Mouse (Mus musculus): ENCODE data around the gene Chd8. TPM values are rescaled to one million over a fixed set of nuclear protein-coding genes. Genes with fewer than 3 reads are reported as not detected.
A peak's percentile ranks its signal among the peaks of the same experiment; 100 is the strongest.

Chd8 gene
- polyA plus RNA-seq, 1 experiment: 53.5 TPM

GRCm38 (mm10) chr14:52225972-52226371 lies 31.6 kb downstream of the Chd8 start:
- TF ChIP-seq CTCF (IDR thresholded peaks at IDR 0.05; ENCODE audit: extremely low read depth, insufficient read depth, low read length) (no peak), POLR2A (IDR thresholded peaks at IDR 0.05; ENCODE audit: extremely low read depth, insufficient read depth, low read length) (no peak)
- Histone ChIP-seq H3K4me3 (ENCODE audit: insufficient read depth, low read length) (no peak overlapping the region), H3K27ac (ENCODE audit: insufficient read depth, low read length) (no peak overlapping the region), H3K4me1 (ENCODE audit: control insufficient read depth, insufficient read depth, low read length) (no peaks in the 10 kb centered on the region)

- Histone ChIP-seq H3K27ac (ENCODE audit: insufficient read depth, low read length) (no peak overlapping the region), H3K4me1 (ENCODE audit: control insufficient read depth, insufficient read depth, low read length) (no peaks in the 10 kb centered on the region)
These were observed 40.3 kb downstream of the Chd8 start for GRCm38 (mm10) chr14:52217261-52217660.

GRCm38 (mm10) chr14:52199412-52199811 lies 58.2 kb downstream of the Chd8 start:
- no peaks in the 10 kb centered on the region for H3K4me1 ChIP-seq (ENCODE audit: control insufficient read depth, insufficient read depth, low read length)
- no peak overlapping the region for H3K4me3 ChIP-seq (ENCODE audit: insufficient read depth, low read length)
- TF ChIP-seq POLR2A (IDR thresholded peaks at IDR 0.05; ENCODE audit: extremely low read depth, insufficient read depth, low read length): no peak
- no peak for TF ChIP-seq CTCF (IDR thresholded peaks at IDR 0.05; ENCODE audit: extremely low read depth, insufficient read depth, low read length)
- no peak overlapping the region for H3K27ac ChIP-seq (ENCODE audit: insufficient read depth, low read length)

More at GRCm38 (mm10) chr14:52217261-52217660, 40.3 kb downstream of the Chd8 start:
- H3K4me3 ChIP-seq (ENCODE audit: insufficient read depth, low read length): no peak overlapping the region
- no peak for TF ChIP-seq CTCF (IDR thresholded peaks at IDR 0.05; ENCODE audit: extremely low read depth, insufficient read depth, low read length)
- TF ChIP-seq POLR2A (IDR thresholded peaks at IDR 0.05; ENCODE audit: extremely low read depth, insufficient read depth, low read length): no peak

GRCm38 (mm10) chr14:52198141-52198540 lies 59.4 kb downstream of the Chd8 start:
- no peak for TF ChIP-seq CTCF (IDR thresholded peaks at IDR 0.05; ENCODE audit: extremely low read depth, insufficient read depth, low read length)
- no peak for TF ChIP-seq POLR2A (IDR thresholded peaks at IDR 0.05; ENCODE audit: extremely low read depth, insufficient read depth, low read length)
- Histone ChIP-seq H3K4me3 (ENCODE audit: insufficient read depth, low read length) (no peak overlapping the region), H3K4me1 (ENCODE audit: control insufficient read depth, insufficient read depth, low read length) (no peaks in the 10 kb centered on the region), H3K27ac (ENCODE audit: insufficient read depth, low read length) (no peak overlapping the region)

- peak within 1 kb of the TSS; percentile 91 for H3K4me3 ChIP-seq (ENCODE audit: insufficient read depth, low read length)
- H3K4me1 ChIP-seq (ENCODE audit: control insufficient read depth, insufficient read depth, low read length): no peaks in the 10 kb centered on the region
- TF ChIP-seq POLR2A (IDR thresholded peaks at IDR 0.05; ENCODE audit: extremely low read depth, insufficient read depth, low read length) (no peak), CTCF (IDR thresholded peaks at IDR 0.05; ENCODE audit: extremely low read depth, insufficient read depth, low read length) (no peak)
- H3K27ac ChIP-seq (ENCODE audit: insufficient read depth, low read length): peak within 1 kb of the TSS; percentile 83
These were observed 60.3 kb downstream of the Chd8 start, which contains the start of gene Supt16 for GRCm38 (mm10) chr14:52197156-52197878. TSS of gene Supt16 (minus strand) at chr14:52197416.

- H3K4me1 ChIP-seq (ENCODE audit: control insufficient read depth, insufficient read depth, low read length): no peaks in the 10 kb centered on the region
- TF ChIP-seq POLR2A (IDR thresholded peaks at IDR 0.05; ENCODE audit: extremely low read depth, insufficient read depth, low read length) (no peak), CTCF (IDR thresholded peaks at IDR 0.05; ENCODE audit: extremely low read depth, insufficient read depth, low read length) (no peak)
- peak overlapping the region; percentile 83 for H3K27ac ChIP-seq (ENCODE audit: insufficient read depth, low read length)
- peak overlapping the region; percentile 91 for H3K4me3 ChIP-seq (ENCODE audit: insufficient read depth, low read length)
These were observed 61.1 kb downstream of the Chd8 start for GRCm38 (mm10) chr14:52196230-52197155.

GRCm38 (mm10) chr14:52195691-52196090 lies 61.9 kb downstream of the Chd8 start:
- TF ChIP-seq CTCF (IDR thresholded peaks at IDR 0.05; ENCODE audit: extremely low read depth, insufficient read depth, low read length): peak; percentile 26; the same call in 1 of the 2 replicates
- no peak for TF ChIP-seq POLR2A (IDR thresholded peaks at IDR 0.05; ENCODE audit: extremely low read depth, insufficient read depth, low read length)
- Histone ChIP-seq H3K27ac (ENCODE audit: insufficient read depth, low read length) (no peak overlapping the region), H3K4me1 (ENCODE audit: control insufficient read depth, insufficient read depth, low read length) (no peaks in the 10 kb centered on the region), H3K4me3 (ENCODE audit: insufficient read depth, low read length) (no peak overlapping the region)

- Histone ChIP-seq H3K27ac (ENCODE audit: insufficient read depth, low read length) (no peak overlapping the region), H3K4me1 (ENCODE audit: control insufficient read depth, insufficient read depth, low read length) (no peaks in the 10 kb centered on the region), H3K4me3 (ENCODE audit: insufficient read depth, low read length) (no peak overlapping the region)
- TF ChIP-seq CTCF (IDR thresholded peaks at IDR 0.05; ENCODE audit: extremely low read depth, insufficient read depth, low read length) (peak; percentile 51; the same call in 1 of the 2 replicates), POLR2A (IDR thresholded peaks at IDR 0.05; ENCODE audit: extremely low read depth, insufficient read depth, low read length) (no peak)
These were observed 66.7 kb downstream of the Chd8 start for GRCm38 (mm10) chr14:52190740-52191359.

GRCm38 (mm10) chr14:52189519-52189918 lies 68.1 kb downstream of the Chd8 start:
- no peak overlapping the region for H3K27ac ChIP-seq (ENCODE audit: insufficient read depth, low read length)
- H3K4me1 ChIP-seq (ENCODE audit: control insufficient read depth, insufficient read depth, low read length): no peaks in the 10 kb centered on the region
- TF ChIP-seq CTCF (IDR thresholded peaks at IDR 0.05; ENCODE audit: extremely low read depth, insufficient read depth, low read length) (no peak), POLR2A (IDR thresholded peaks at IDR 0.05; ENCODE audit: extremely low read depth, insufficient read depth, low read length) (no peak)
- H3K4me3 ChIP-seq (ENCODE audit: insufficient read depth, low read length): no peak overlapping the region

Data from cortical plate, adult 2 months (tissue).